Mouse (Mus musculus) layer of hippocampus, adult 8-10 months (tissue): Measurements from ENCODE around the gene Selenbp1. TPM values are rescaled to one million over a fixed set of nuclear protein-coding genes. Genes with fewer than 3 reads are reported as not detected.
A peak's percentile ranks its signal among the peaks of the same experiment; 100 is the strongest.

Experiments
- DNase-seq, 2 experiments: peaks; one replicate each; pipeline ENCODE4 v3.0.0; 2022; ENCODE audit warnings: low spot score in 2 of 2
- total RNA-seq, 4 experiments: library from RNA; stranded (reverse); gene quantifications; 2 replicates each; pipeline ENCODE4 v1.2.4; 2022

Gene Selenbp1
- total RNA-seq, 4 experiments from 2014 or later = 11.1 to 14.5 (median 12.5) TPM

- peak; percentile 70 to 79 for DNase-seq
Observed at GRCm38 (mm10) chr3:94974528-94975422, 41.9 kb downstream of the Selenbp1 start, which contains the start of gene Pi4kb. Gene Pi4kb, plus strand, starts transcription at chr3:94974731.

DNA sequence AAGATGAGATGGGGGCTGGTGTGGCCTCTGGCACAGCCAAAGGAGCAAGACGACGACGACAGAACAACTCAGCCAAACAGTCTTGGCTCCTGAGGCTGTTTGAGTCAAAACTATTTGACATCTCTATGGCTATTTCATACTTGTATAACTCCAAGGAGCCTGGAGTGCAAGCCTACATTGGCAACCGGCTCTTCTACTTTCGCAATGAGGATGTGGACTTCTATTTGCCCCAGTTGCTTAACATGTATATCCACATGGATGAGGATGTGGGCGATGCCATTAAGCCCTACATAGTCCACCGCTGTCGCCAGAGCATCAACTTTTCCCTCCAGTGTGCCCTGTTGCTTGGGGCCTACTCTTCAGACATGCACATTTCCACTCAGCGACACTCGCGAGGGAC is 51.5 kb downstream of the Selenbp1 start:
- DNase-seq = no peak

DNA sequence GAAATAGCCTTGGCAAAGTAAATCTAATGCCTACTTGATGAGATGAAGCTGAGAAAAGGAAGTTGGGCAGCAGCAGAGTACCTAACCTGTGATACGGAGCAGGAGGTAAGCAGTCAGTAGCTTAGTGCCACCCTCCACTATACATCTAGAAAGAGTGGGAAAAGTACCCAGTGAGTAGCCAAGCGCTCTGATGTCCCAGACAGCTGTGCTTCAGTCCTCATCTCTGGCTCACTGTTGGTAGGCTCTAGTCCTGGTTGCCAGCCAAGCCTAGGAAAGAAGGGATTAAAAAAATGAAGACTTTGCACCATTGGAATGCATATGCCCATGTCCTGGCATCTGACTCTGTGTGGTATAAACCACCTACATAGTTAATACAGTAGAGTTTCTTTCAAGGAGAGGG is 52.7 kb downstream of the Selenbp1 start:
- no peak for DNase-seq

- no peak for DNase-seq
Observed at GRCm38 (mm10) chr3:94987578-94987977, 54.7 kb downstream of the Selenbp1 start.

- DNase-seq = no peak
Observed at GRCm38 (mm10) chr3:94989159-94989761, 56.4 kb downstream of the Selenbp1 start.

Other genes starting within 250 kb of the Selenbp1 start
- 1 to 10 TPM in 3 of 4 experiments, under 1 TPM in 1; 0.50 to 1.6 (median 1.1) TPM for gene Selenbp2, start 239.5 kb upstream of the Selenbp1 start, total RNA-seq
- gene Cgn, start 146.6 kb upstream of the Selenbp1 start, total RNA-seq = 1 to 10 TPM; 4.0 to 5.5 (median 4.7) TPM
- gene Pogz, start 95.5 kb upstream of the Selenbp1 start, total RNA-seq = 10 to 100 TPM; 52.0 to 71.5 (median 61.4) TPM
- 100 to 1,000 TPM; 219 to 262 (median 240) TPM for gene Psmb4, start 46.1 kb upstream of the Selenbp1 start, total RNA-seq
- 10 to 100 TPM; 21.9 to 28.9 (median 24.6) TPM for gene Rfx5, start 21.0 kb downstream of the Selenbp1 start, total RNA-seq
- 10 to 100 TPM; 58.7 to 64.8 (median 59.6) TPM for gene Pi4kb, start 41.7 kb downstream of the Selenbp1 start, total RNA-seq
- gene Zfp687, start 82.4 kb downstream of the Selenbp1 start, total RNA-seq = 10 to 100 TPM; 25.1 to 35.1 (median 30.6) TPM
- 100 to 1,000 TPM; 137 to 166 (median 159) TPM for gene Psmd4, start 109.6 kb downstream of the Selenbp1 start, total RNA-seq
- 10 to 100 TPM; 58.5 to 66.8 (median 64.8) TPM for gene Pip5k1a, start 173.9 kb downstream of the Selenbp1 start, total RNA-seq
- 10 to 100 TPM; 36.9 to 45.8 (median 43.4) TPM for gene Vps72, start 178.0 kb downstream of the Selenbp1 start, total RNA-seq
- gene Tmod4, start 191.4 kb downstream of the Selenbp1 start, total RNA-seq = under 1 TPM in 2 of 4 experiments, not detected in 2; 0.55 to 0.81 TPM
- 10 to 100 TPM; 51.4 to 57.8 (median 54.9) TPM for gene Scnm1, start 201.0 kb downstream of the Selenbp1 start, total RNA-seq
- 10 to 100 TPM; 12.5 to 17.7 (median 13.4) TPM for gene Lysmd1, start 201.0 kb downstream of the Selenbp1 start, total RNA-seq
- gene Tnfaip8l2, start 209.3 kb downstream of the Selenbp1 start, total RNA-seq = 10 to 100 TPM in 1 of 4 experiments, 1 to 10 TPM in 3; 1.7 to 11.1 (median 5.4) TPM
- gene Sema6c, start 227.4 kb downstream of the Selenbp1 start, total RNA-seq = 10 to 100 TPM; 27.1 to 36.4 (median 30.9) TPM